Mouse (Mus musculus) cortical plate, adult 2 months (tissue): ENCODE results near the gene Vmp1.

Experiments used
- CTCF ChIP-seq: fragments of 200-500 bp; IDR thresholded peaks from 2 replicates; pipeline ENCODE4 v1.5.1; 2011; ENCODE audit warnings: mild to moderate bottlenecking, control low read depth, low read length; ENCODE audit not compliant: insufficient read depth; ENCODE audit errors: extremely low read depth
- POLR2A ChIP-seq: fragments of 200-500 bp; IDR thresholded peaks from 2 replicates; pipeline ENCODE4 v1.6.1; 2011; ENCODE audit warnings: mild to moderate bottlenecking, low read length, control low read depth; ENCODE audit not compliant: insufficient read depth; ENCODE audit errors: extremely low read depth

GRCm38 (mm10) chr11:86606621-86607339, 76.9 kb downstream of the Vmp1 start:
- TF ChIP-seq POLR2A (no peak), CTCF (no peak)
